Mouse (Mus musculus): ENCODE results near the gene Rpl35a. TPM values are rescaled to one million over a fixed set of nuclear protein-coding genes. Genes with fewer than 3 reads are reported as not detected.
A peak's percentile ranks its signal among the peaks of the same experiment; 100 is the strongest.

The Rpl35a gene
- total RNA-seq (2021): 100 to 1,000 TPM; 217 to 291 TPM
- long read RNA-seq, experiment 1, transcript Rpl35a-205 (5 exons, 510 nt): major isoform, 17 of 26 reads
- long read RNA-seq, experiment 1, partial matches to known transcripts: 1 of 26 reads
- long read RNA-seq, experiment 1, other reads (novel, unspliced or antisense): 0 of 26 reads
- long read RNA-seq, experiment 2, transcript Rpl35a-205 (5 exons, 510 nt): major isoform, 26 of 34 reads
- long read RNA-seq, experiment 2, partial matches to known transcripts: 3 of 34 reads
- long read RNA-seq, experiment 2, other reads (novel, unspliced or antisense): 0 of 34 reads

GRCm38 (mm10) chr16:33056095-33056785 is at the start of gene Rpl35a, which contains the start of gene Iqcg:
TSS of gene Rpl35a (plus strand) at chr16:33056453.
TSS of gene Iqcg (minus strand) at chr16:33056218.
- Histone ChIP-seq H3K27ac (peak within 1 kb of the TSS; percentile 97), H3K4me3 (peak within 1 kb of the TSS; percentile 85)
- DNase-seq: peak; percentile 93
- intact Hi-C loops (cut with DNase I): loop anchor here (5.0 kb wide), 2 partner anchors 126 to 196 kb away; partner anchors contain the start of gene Snx4
- TF ChIP-seq CTCF (IDR thresholded peaks at IDR 0.05): no peak

GRCm38 (mm10) chr16:33006888-33007287 is 49.4 kb upstream of the Rpl35a start:
- TF ChIP-seq CTCF (IDR thresholded peaks at IDR 0.05): no peak
- intact Hi-C loops (cut with DNase I): no loop called here
- Histone ChIP-seq H3K27ac (no peak overlapping the region), H3K4me3 (no peak overlapping the region)
- peak; percentile 34 for DNase-seq

GRCm38 (mm10) chr16:33007436-33007835 is 48.8 kb upstream of the Rpl35a start:
- no peak for TF ChIP-seq CTCF (IDR thresholded peaks at IDR 0.05)
- intact Hi-C loops (cut with DNase I): no loop called here
- H3K4me3 ChIP-seq: no peak overlapping the region
- no peak overlapping the region for H3K27ac ChIP-seq
- peak; percentile 44 for DNase-seq

GRCm38 (mm10) chr16:33010166-33010565 is 46.1 kb upstream of the Rpl35a start:
- no peak for TF ChIP-seq CTCF (IDR thresholded peaks at IDR 0.05)
- Histone ChIP-seq H3K4me3 (no peak overlapping the region), H3K27ac (no peak overlapping the region)
- intact Hi-C loops (cut with DNase I): no loop called here
- no peak for DNase-seq

GRCm38 (mm10) chr16:33013801-33014200 is 42.5 kb upstream of the Rpl35a start:
- TF ChIP-seq CTCF (IDR thresholded peaks at IDR 0.05): no peak
- intact Hi-C loops (cut with DNase I): no loop called here
- no peak overlapping the region for H3K4me3 ChIP-seq
- H3K27ac ChIP-seq: no peak overlapping the region
- DNase-seq: no peak

- intact Hi-C loops (cut with DNase I): no loop called here
- Histone ChIP-seq H3K4me3 (no peak overlapping the region), H3K27ac (peak overlapping the region; percentile 72)
- DNase-seq: peak; percentile 64
- no peak for TF ChIP-seq CTCF (IDR thresholded peaks at IDR 0.05)
Observed at GRCm38 (mm10) chr16:33014921-33015320, 41.3 kb upstream of the Rpl35a start.

- Histone ChIP-seq H3K27ac (peak overlapping the region; percentile 72), H3K4me3 (no peak overlapping the region)
- no peak for TF ChIP-seq CTCF (IDR thresholded peaks at IDR 0.05)
- DNase-seq: no peak
- intact Hi-C loops (cut with DNase I): no loop called here
Observed at GRCm38 (mm10) chr16:33015396-33015907, 40.8 kb upstream of the Rpl35a start.

GRCm38 (mm10) chr16:33015986-33016385 is 40.3 kb upstream of the Rpl35a start:
- no peak for TF ChIP-seq CTCF (IDR thresholded peaks at IDR 0.05)
- no peak for DNase-seq
- H3K4me3 ChIP-seq: no peak overlapping the region
- intact Hi-C loops (cut with DNase I): no loop called here
- no peak overlapping the region for H3K27ac ChIP-seq

- TF ChIP-seq CTCF (IDR thresholded peaks at IDR 0.05): no peak
- Histone ChIP-seq H3K27ac (no peak overlapping the region), H3K4me3 (no peak overlapping the region)
- intact Hi-C loops (cut with DNase I): no loop called here
- DNase-seq: no peak
Observed at GRCm38 (mm10) chr16:33017677-33018349, 38.4 kb upstream of the Rpl35a start.

- intact Hi-C loops (cut with DNase I): no loop called here
- DNase-seq: peak; percentile 73
- TF ChIP-seq CTCF (IDR thresholded peaks at IDR 0.05): no peak
- peak overlapping the region; percentile 62 for H3K4me3 ChIP-seq
- H3K27ac ChIP-seq: peak overlapping the region; percentile 80
Observed at GRCm38 (mm10) chr16:33019117-33019770, 37.0 kb upstream of the Rpl35a start.

- intact Hi-C loops (cut with DNase I): no loop called here
Observed at GRCm38 (mm10) chr16:33021381-33021780, 34.9 kb upstream of the Rpl35a start.

GRCm38 (mm10) chr16:33023750-33024149 is 32.5 kb upstream of the Rpl35a start:
- DNase-seq: peak; percentile 91
- Histone ChIP-seq H3K4me3 (no peak overlapping the region), H3K27ac (no peak overlapping the region)
- intact Hi-C loops (cut with DNase I): loop anchor here (1.0 to 2.0 kb wide), 2 partner anchors 132 to 211 kb away; no protein-coding TSS in a partner anchor
- TF ChIP-seq CTCF (IDR thresholded peaks at IDR 0.05): peak; percentile 99; the same call in 1 of the 2 replicates

More at GRCm38 (mm10) chr16:33021381-33021780, 34.9 kb upstream of the Rpl35a start:
- DNase-seq: no peak
- Histone ChIP-seq H3K27ac (no peak overlapping the region), H3K4me3 (no peak overlapping the region)
- TF ChIP-seq CTCF (IDR thresholded peaks at IDR 0.05): no peak

Data from gastrocnemius, adult 2 months (tissue).